9 mouse cellular contexts compared by ENCODE assay signal in genomic region chr5:33442927-33443710, GRCm38 (mm10). TPM values are rescaled to one million over a fixed set of nuclear protein-coding genes. Genes with fewer than 3 reads are reported as not detected.
A peak's percentile ranks its signal among the peaks of the same experiment; 100 is the strongest.
DNase-seq lines count a peak whose midpoint lies in the region; ATAC-seq and TF ChIP-seq lines count a peak whose summit lies in the region.
"Had no signal": no experiment of that assay in that cellular context is flagged by ENCODE, and none has a peak within 500 bp of the region (broad histone marks: within the 10 kb centered on the region; RNA-seq: fewer than 3 reads in every experiment).

No protein-coding gene starts in this region.

- peaks cover 6% of the 10 kb centered on the region; the same call in 1 of the 2 replicates for H3K4me1 ChIP-seq in embryonic facial prominence, embryonic 12.5 days
- H3K4me1 ChIP-seq in heart, postnatal 0 days (ENCODE audit: control insufficient read depth, insufficient read depth) = no peaks in the 10 kb centered on the region

- no peaks in the 10 kb centered on the region for H3K9me3 ChIP-seq in embryonic facial prominence, embryonic 12.5 days
- no peaks in the 10 kb centered on the region for H3K9me3 ChIP-seq in heart, postnatal 0 days (replicated peaks; ENCODE audit: control insufficient read depth, low read length)

- WGBS in embryonic facial prominence, embryonic 12.5 days = 5% methylated on average over 56 of the region's 56 CpGs
- WGBS in heart, postnatal 0 days = 4% methylated on average over 56 of the region's 56 CpGs

- TF ChIP-seq CTCF in heart, postnatal 0 days (IDR thresholded peaks at IDR 0.05; ENCODE audit: low read depth) = peak; percentile 82

- ATAC-seq in CD4-positive, CD25-positive, alpha-beta regulatory T cell, adult 4 months = no peak
- peak; percentile 26; the same call in 1 of the 2 replicates for ATAC-seq in embryonic facial prominence, embryonic 12.5 days (ENCODE audit: insufficient number of reproducible peaks, insufficient read depth, low FRiP score, low TSS enrichment)
- ATAC-seq in heart, postnatal 0 days (ENCODE audit: insufficient read depth, low read depth) = no peak
- peak; percentile 70 for ATAC-seq in megakaryocyte, adult 5-6 weeks (ENCODE audit: poor library complexity, severe bottlenecking)

- TF ChIP-seq EP300 in heart, postnatal 0 days (IDR thresholded peaks at IDR 0.05; ENCODE audit: low read depth) = no peak

- no peak overlapping the region for H3K27ac ChIP-seq in embryonic facial prominence, embryonic 12.5 days
- H3K27ac ChIP-seq in heart, postnatal 0 days (ENCODE audit: low read depth) = no peak overlapping the region

- H3K4me2 ChIP-seq in embryonic facial prominence, embryonic 12.5 days (replicated peaks) = peak overlapping the region; percentile 54
- peak overlapping the region; percentile 51 for H3K4me2 ChIP-seq in heart, postnatal 0 days (ENCODE audit: low read depth, low read length)

- H3K27me3 ChIP-seq in embryonic facial prominence, embryonic 12.5 days = peaks cover 69% of the 10 kb centered on the region
- peaks cover 44% of the 10 kb centered on the region for H3K27me3 ChIP-seq in heart, postnatal 0 days (ENCODE audit: control insufficient read depth, insufficient read depth, low read length)

- H3K9ac ChIP-seq in embryonic facial prominence, embryonic 12.5 days = peak overlapping the region; percentile 42; the same call in 1 of the 2 replicates
- no peak overlapping the region for H3K9ac ChIP-seq in heart, postnatal 0 days (replicated peaks; ENCODE audit: low read depth, low read length)

- H3K4me3 ChIP-seq in embryonic facial prominence, embryonic 12.5 days = peak overlapping the region; percentile 30
- H3K4me3 ChIP-seq in heart, postnatal 0 days (ENCODE audit: low read depth, low read length) = peak overlapping the region; percentile 29

- no peaks in the 10 kb centered on the region for H3K36me3 ChIP-seq in embryonic facial prominence, embryonic 12.5 days
- no peaks in the 10 kb centered on the region for H3K36me3 ChIP-seq in heart, postnatal 0 days (replicated peaks; ENCODE audit: control insufficient read depth, insufficient read depth, low read length)

- peak; percentile 71 for DNase-seq in CD4-positive, CD25-positive, alpha-beta regulatory T cell, adult 2 months (ENCODE audit: low read depth, low spot score)
- peak; percentile 58 for DNase-seq in adrenal gland, postnatal 25 days
- no peak for DNase-seq in heart, postnatal 0 days (ENCODE audit: low spot score)
- DNase-seq in layer of hippocampus, postnatal 10 days (ENCODE audit: low spot score in 2 of 2) = peak; percentile 61 to 68
- DNase-seq in spleen, adult 12 weeks (ENCODE audit: low spot score) = peak; percentile 46

RNA-seq across cellular contexts. Expression of gene Nkx1-1, which starts 9.3 kb away (rescaled TPM):
- not detected for polyA plus RNA-seq in CD4-positive, CD25-positive, alpha-beta regulatory T cell, adult 4 months (2017; shearing (Covaris generic))
- total RNA-seq in adrenal gland, postnatal 25 days (2021) = not detected in 2 replicates
- not detected in 2 replicates for polyA plus RNA-seq in embryonic facial prominence, embryonic 12.5 days (2016; fragmentation: Nextera tagmentation; extraction: Ambion mirVana)
- not detected in 2 replicates for total RNA-seq in heart, postnatal 0 days (2014; rRNA removed; ENCODE audit: low replicate concordance)
- polyA plus RNA-seq in heart, postnatal 0 days (2015; fragmentation: Nextera tagmentation; extraction: Ambion mirVana) = not detected in 2 replicates
- not detected for total RNA-seq in layer of hippocampus, postnatal 10 days (2021)
- total RNA-seq in megakaryocyte, adult 5-6 weeks (2015) = not detected in 2 replicates
- total RNA-seq in megakaryocyte, adult 5-6 weeks (2017) = not detected in 2 replicates
- total RNA-seq: layer of hippocampus, adult 8-10 months had no signal

Comparison
In these comparisons a context has a peak if more than half of its experiments do, and no peak if none do; other contexts are left out.
1. ATAC-seq: peak in embryonic facial prominence, embryonic 12.5 days (single experiment) and megakaryocyte, adult 5-6 weeks (single experiment); none in CD4-positive, CD25-positive, alpha-beta regulatory T cell, adult 4 months (single experiment) and heart, postnatal 0 days (single experiment).